Mouse (Mus musculus) stomach, postnatal 0 days (tissue): ENCODE measurements around the gene Kirrel2. TPM values are rescaled to one million over a fixed set of nuclear protein-coding genes. Genes with fewer than 3 reads are reported as not detected.

Experiments used
- ATAC-seq: fragments of 200-750 bp; cut with Nextera tagmentation; 2 replicates; pipeline ENCODE4 v1.8.0; 2017; ENCODE audit not compliant: low FRiP score, low TSS enrichment
- DNase-seq: peaks from one replicate; pipeline ENCODE4 v3.0.0-alpha.2; 2016; ENCODE audit warnings: low spot score
- H3K27ac ChIP-seq: fragments of 300-500 bp; sonication (generic); replicated peaks from 2 replicates; pipeline ENCODE4 v1.5.1; 2014; ENCODE audit warnings: mild to moderate bottlenecking, control low read depth
- H3K27me3 ChIP-seq: fragments of 300-500 bp; sonication (generic); 2 replicates; pipeline ENCODE4 v1.6.1; 2014; ENCODE audit warnings: low read length; ENCODE audit not compliant: control insufficient read depth, insufficient read depth
- H3K36me3 ChIP-seq: fragments of 300-500 bp; sonication (generic); 2 replicates; pipeline ENCODE4 v1.6.1; 2014; ENCODE audit warnings: low read length, mixed read lengths; ENCODE audit not compliant: control insufficient read depth, insufficient read depth
- H3K4me1 ChIP-seq: fragments of 300-500 bp; sonication (generic); replicated peaks from 2 replicates; pipeline ENCODE4 v1.6.1; 2014; ENCODE audit warnings: antibody characterized with exemption; ENCODE audit not compliant: control insufficient read depth, insufficient read depth
- H3K4me2 ChIP-seq: fragments of 300-500 bp; sonication (generic); replicated peaks from 2 replicates; pipeline ENCODE4 v1.6.1; 2014; ENCODE audit warnings: low read depth, mild to moderate bottlenecking, control low read depth, moderate library complexity
- H3K4me3 ChIP-seq: fragments of 300-500 bp; sonication (generic); 2 replicates; pipeline ENCODE4 v1.5.1; 2014; ENCODE audit warnings: low read depth, low read length, control low read depth
- H3K9ac ChIP-seq: fragments of 300-500 bp; sonication (generic); 2 replicates; pipeline ENCODE4 v1.6.1; 2014; ENCODE audit warnings: mild to moderate bottlenecking, low read length, control low read depth, mixed read lengths
- H3K9me3 ChIP-seq: fragments of 300-500 bp; sonication (generic); 2 replicates; pipeline ENCODE4 v1.6.1; 2016; ENCODE audit warnings: low read length; ENCODE audit not compliant: control insufficient read depth
- CTCF ChIP-seq: IDR thresholded peaks from 2 replicates; pipeline ENCODE4 v1.5.1; 2016; ENCODE audit warnings: antibody characterized with exemption, low read depth, mild to moderate bottlenecking, moderate library complexity
- EP300 ChIP-seq: optimal IDR thresholded peaks from 2 replicates; pipeline ENCODE3; 2016; ENCODE audit warnings: antibody characterized with exemption
- WGBS: fragments of 180-500 bp; shearing (Covaris S2); extraction: QIAGEN DNeasy Blood & Tissue Kit; methylation state at CpG from one replicate; pipeline ENCODE4 v1.1.7; 2014; 5-methylcytosine and 5-hydroxymethylcytosine counted together
- polyA plus RNA-seq: library from polyadenylated mRNA; unstranded; fragments of >200 nt; fragmentation: Nextera tagmentation; extraction: Ambion mirVana; gene quantifications from 2 replicates; pipeline ENCODE4 v1.2.1, GENCODE M21; 2015

Kirrel2 gene
- polyA plus RNA-seq, 1 experiment from 2014 or later, result 0.18 TPM

DNA sequence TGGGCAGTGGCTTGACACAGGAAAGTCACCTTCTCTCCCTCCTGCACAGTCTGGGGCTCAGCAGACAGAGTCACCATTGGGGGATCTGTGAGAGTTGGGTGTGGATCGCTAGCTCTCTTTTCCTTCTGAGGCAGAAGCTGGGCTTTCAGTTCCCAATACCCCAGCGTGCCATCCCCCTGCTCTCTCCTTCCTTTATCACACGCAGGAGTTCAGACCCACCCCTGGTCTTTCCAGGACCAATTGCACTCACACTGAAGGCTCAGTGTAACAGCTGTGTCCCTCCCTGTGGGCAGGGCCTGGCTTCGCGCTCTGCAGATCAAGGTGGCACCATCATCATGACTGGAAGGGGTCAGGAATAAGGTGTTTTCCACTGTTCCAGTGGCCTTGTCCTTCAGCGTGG lies 3.2 kb downstream of the Kirrel2 start:
- Histone ChIP-seq H3K9me3 (no peaks in the 10 kb centered on the region), H3K27ac (no peak overlapping the region), H3K4me3 (no peak overlapping the region), H3K4me2 (0 out of 2 replicates have a peak overlapping the region, but pooled peaks have one; percentile 11), H3K36me3 (no peaks in the 10 kb centered on the region), H3K27me3 (peaks cover 18% of the 10 kb centered on the region), H3K4me1 (0 out of 2 replicates have a peak, but pooled peaks cover 2% of the 10 kb centered on the region), H3K9ac (no peak overlapping the region)
- ATAC-seq (no peak), DNase-seq (no peak)
- no peak for TF ChIP-seq EP300
- TF ChIP-seq CTCF, result no peak
- WGBS, result 13% methylated on average over 6 of the region's 6 CpGs

GRCm38 (mm10) chr7:30453766-30454165 lies 3.7 kb downstream of the Kirrel2 start:
- WGBS, result 1% methylated on average over 25 of the region's 25 CpGs
- Histone ChIP-seq H3K9me3 (no peaks in the 10 kb centered on the region), H3K4me1 (0 out of 2 replicates have a peak, but pooled peaks cover 2% of the 10 kb centered on the region), H3K9ac (0 out of 2 replicates have a peak overlapping the region, but pooled peaks have one; percentile 13), H3K4me3 (no peak overlapping the region), H3K27ac (no peak overlapping the region), H3K27me3 (peaks cover 18% of the 10 kb centered on the region), H3K36me3 (no peaks in the 10 kb centered on the region), H3K4me2 (peak overlapping the region; percentile 11; the same call in 1 of the 2 replicates)
- TF ChIP-seq EP300, result no peak
- TF ChIP-seq CTCF, result no peak
- DNase-seq (peak; percentile 89), ATAC-seq (peak; percentile 79)

- Histone ChIP-seq H3K27ac (no peak overlapping the region), H3K4me1 (0 out of 2 replicates have a peak, but pooled peaks cover 2% of the 10 kb centered on the region), H3K4me2 (no peak overlapping the region), H3K9ac (no peak overlapping the region), H3K9me3 (no peaks in the 10 kb centered on the region), H3K36me3 (no peaks in the 10 kb centered on the region), H3K27me3 (peaks cover 18% of the 10 kb centered on the region), H3K4me3 (no peak overlapping the region)
- 21% methylated on average over 25 of the region's 25 CpGs for WGBS
- ATAC-seq, result no peak
- TF ChIP-seq EP300, result no peak
- no peak for TF ChIP-seq CTCF
- no peak for DNase-seq
Observed at GRCm38 (mm10) chr7:30453327-30453726, 4.2 kb downstream of the Kirrel2 start.

- Histone ChIP-seq H3K4me2 (no peak overlapping the region), H3K27me3 (peaks cover 7% of the 10 kb centered on the region; the same call in 1 of the 2 replicates), H3K36me3 (no peaks in the 10 kb centered on the region), H3K4me1 (peaks cover 2% of the 10 kb centered on the region; the same call in 1 of the 2 replicates), H3K4me3 (no peak overlapping the region), H3K9me3 (no peaks in the 10 kb centered on the region), H3K27ac (no peak overlapping the region), H3K9ac (no peak overlapping the region)
- no peak for TF ChIP-seq EP300
- no peak for TF ChIP-seq CTCF
- no peak for DNase-seq
- ATAC-seq, result no peak
- WGBS, result 69% methylated on average over 7 of the region's 7 CpGs
Observed at GRCm38 (mm10) chr7:30450241-30450640, 7.2 kb downstream of the Kirrel2 start.

- Histone ChIP-seq H3K36me3 (no peaks in the 10 kb centered on the region), H3K4me2 (peak within 1 kb of the TSS; percentile 88), H3K4me1 (peaks cover 2% of the 10 kb centered on the region; the same call in 1 of the 2 replicates), H3K9ac (peak within 1 kb of the TSS; percentile 52), H3K27me3 (no peaks in the 10 kb centered on the region), H3K27ac (no peak within 1 kb of the TSS), H3K4me3 (peak within 1 kb of the TSS; percentile 54), H3K9me3 (no peaks in the 10 kb centered on the region)
- DNase-seq, result peak; percentile 70
- TF ChIP-seq CTCF (no peak), EP300 (no peak)
- WGBS, result 1% methylated on average over 51 of the region's 72 CpGs
- ATAC-seq, result peak; percentile 62
Observed at GRCm38 (mm10) chr7:30444971-30445751, 12.3 kb downstream of the Kirrel2 start, which contains the start of gene Aplp1. TSS of gene Aplp1 (minus strand) at chr7:30445535.
